Mouse (Mus musculus) CH12.LX (cell line): ENCODE measurements around the gene Ppp1r27. TPM values are rescaled to one million over a fixed set of nuclear protein-coding genes. Genes with fewer than 3 reads are reported as not detected.

Source experiments
- DNase-seq: peaks from one replicate; pipeline ENCODE4 v3.0.0-alpha.2; 2013; ENCODE audit errors: extremely low read depth
- H3K27ac ChIP-seq: 2 replicates; pipeline ENCODE4 v1.5.1; 2012; ENCODE audit warnings: low read depth, mild to moderate bottlenecking, control low read depth, moderate library complexity; ENCODE audit not compliant: insufficient read depth
- H3K27me3 ChIP-seq: replicated peaks from 2 replicates; pipeline ENCODE3; 2012; ENCODE audit warnings: inconsistent platforms
- H3K36me3 ChIP-seq, 2 experiments: replicated peaks in 1 of 2; 2 replicates each; pipeline versions ENCODE3 to v1.6.1; 2012; ENCODE audit warnings: inconsistent platforms in 1 of 2, low read length in 1 of 2, mild to moderate bottlenecking in 1 of 2, mixed read lengths in 1 of 2, moderate library complexity in 1 of 2; ENCODE audit not compliant: control insufficient read depth in 1 of 2, insufficient read depth in 1 of 2
- H3K4me1 ChIP-seq, 2 experiments: 2 replicates each; pipeline ENCODE4 v1.6.1; 2012; ENCODE audit warnings: inconsistent platforms in 1 of 2, moderate library complexity in 1 of 2; ENCODE audit not compliant: insufficient read depth in 2 of 2, control insufficient read depth in 1 of 2
- H3K4me2 ChIP-seq: 2 replicates; pipeline ENCODE4 v1.6.1; 2012; ENCODE audit warnings: low read depth, mild to moderate bottlenecking, control low read depth; ENCODE audit not compliant: poor library complexity, insufficient read depth, severe bottlenecking
- H3K4me3 ChIP-seq, 3 experiments: fragments of 150-350 bp in 1 of 3; sonication (generic) in 1 of 3; replicated peaks in 1 of 3; 2 replicates each; pipeline versions ENCODE3 to v1.5.1; 2011 to 2012; ENCODE audit warnings: low read depth in 2 of 3, low read length in 2 of 3, mild to moderate bottlenecking in 2 of 3, moderate library complexity in 2 of 3, control low read depth in 1 of 3, improper control_type of control experiment in 1 of 3, inconsistent platforms in 1 of 3, mixed read lengths in 1 of 3; ENCODE audit not compliant: poor library complexity in 1 of 3
- H3K79me2 ChIP-seq: replicated peaks from 2 replicates; pipeline ENCODE4 v1.6.1; 2012; ENCODE audit warnings: mild to moderate bottlenecking, moderate library complexity; ENCODE audit not compliant: control insufficient read depth, poor library complexity, insufficient read depth, severe bottlenecking; ENCODE audit errors: extremely low read depth
- H3K9ac ChIP-seq: 2 replicates; pipeline ENCODE4 v1.6.1; 2012; ENCODE audit warnings: low read depth, mild to moderate bottlenecking, control low read depth, moderate library complexity; ENCODE audit not compliant: insufficient read depth
- H3K9me3 ChIP-seq: replicated peaks from 2 replicates; pipeline ENCODE3; 2012; ENCODE audit warnings: low read length, inconsistent platforms, mixed read lengths
- ELF1 ChIP-seq: IDR thresholded peaks from 2 replicates; pipeline ENCODE4 v1.6.1; 2014; ENCODE audit warnings: low read depth, mild to moderate bottlenecking, inconsistent platforms, low read length, improper control_type of control experiment
- HCFC1 ChIP-seq: IDR thresholded peaks from 2 replicates; pipeline ENCODE4 v1.6.1; 2012; ENCODE audit warnings: low read depth, mild to moderate bottlenecking, inconsistent platforms, low read length, improper control_type of control experiment
- JUN ChIP-seq: IDR thresholded peaks from 2 replicates; pipeline ENCODE4 v1.6.1; 2011; ENCODE audit warnings: low read depth, mild to moderate bottlenecking, low read length, improper control_type of control experiment, moderate library complexity; ENCODE audit not compliant: insufficient read depth
- JUND ChIP-seq: conservative IDR thresholded peaks from 2 replicates; pipeline ENCODE4 v1.6.1; 2011; ENCODE audit warnings: low read depth, low read length, improper control_type of control experiment
- MAFK ChIP-seq: IDR thresholded peaks from 2 replicates; pipeline ENCODE4 v1.6.1; 2011; ENCODE audit warnings: low read length, improper control_type of control experiment; ENCODE audit not compliant: insufficient replicate concordance
- MAZ ChIP-seq: IDR thresholded peaks from 2 replicates; pipeline ENCODE4 v1.6.1; 2012; ENCODE audit warnings: low read depth, mild to moderate bottlenecking, inconsistent platforms, low read length, improper control_type of control experiment, moderate library complexity
- MEF2A ChIP-seq: IDR thresholded peaks from 2 replicates; pipeline ENCODE4 v1.6.1; 2014; ENCODE audit warnings: low read depth, mild to moderate bottlenecking, inconsistent platforms, low read length, improper control_type of control experiment, borderline replicate concordance
- POLR2A ChIP-seq: IDR thresholded peaks from 2 replicates; pipeline ENCODE4 v1.6.1; 2011; ENCODE audit warnings: low read depth, mild to moderate bottlenecking, improper control_type of control experiment, low read length
- POLR2AphosphoS2 ChIP-seq: IDR thresholded peaks from 2 replicates; pipeline ENCODE4 v1.6.1; 2011; ENCODE audit warnings: low read depth, low read length, improper control_type of control experiment
- RCOR1 ChIP-seq: conservative IDR thresholded peaks from 2 replicates; pipeline ENCODE4 v1.6.1; 2012; ENCODE audit warnings: low read depth, mild to moderate bottlenecking, inconsistent platforms, low read length, improper control_type of control experiment
- SIN3A ChIP-seq: IDR thresholded peaks from 2 replicates; pipeline ENCODE4 v1.6.1; 2012; ENCODE audit warnings: low read length, improper control_type of control experiment, inconsistent platforms
- TBP ChIP-seq: conservative IDR thresholded peaks from 2 replicates; pipeline ENCODE4 v1.6.1; 2011; ENCODE audit warnings: low read depth, low read length, improper control_type of control experiment
- TCF12 ChIP-seq: IDR thresholded peaks from 2 replicates; pipeline ENCODE4 v1.6.1; 2014; ENCODE audit warnings: low read depth, mild to moderate bottlenecking, inconsistent platforms, low read length, improper control_type of control experiment
- ZKSCAN1 ChIP-seq: IDR thresholded peaks from 2 replicates; pipeline ENCODE4 v1.6.1; 2012; ENCODE audit warnings: low read depth, inconsistent platforms, low read length, improper control_type of control experiment, borderline replicate concordance
- ZNF384 ChIP-seq: IDR thresholded peaks from 2 replicates; pipeline ENCODE4 v1.6.1; 2012; ENCODE audit warnings: low read depth, low read length, improper control_type of control experiment, inconsistent platforms
- dilution Hi-C: fragments of 300-500 bp; cut with MboI; formaldehyde crosslinking; loops from 2 replicates; pipeline ENCODE4 v1.14.3; 2020; ENCODE audit warnings: low sequenced_read_pairs; ENCODE audit not compliant: extremely low pct_unique_long_range_greater_than_20kb, extremely low pct_ligation_motif_present
- in situ Hi-C: fragments of 300-500 bp; cut with MboI; formaldehyde crosslinking; loops from 3 replicates; pipeline ENCODE4 v1.14.3; 2019; ENCODE audit warnings: low sequenced_read_pairs, low pct_ligation_motif_present, low pct_unique_long_range_greater_than_20kb, mixed read lengths
- polyA plus RNA-seq: library from polyadenylated mRNA; unstranded; fragments of >175 nt; gene quantifications from 2 replicates; pipeline ENCODE4 v1.2.1, GENCODE M21; 2012; ENCODE audit warnings: low read depth; ENCODE audit not compliant: insufficient read length
- total RNA-seq, 2 experiments: library from RNA; depleted of rRNA; stranded (reverse); fragments of 300-350 nt in 1 of 2; fragments of >200 nt in 1 of 2; gene quantifications; 2 replicates each; pipeline ENCODE4 v1.2.3; 2012 to 2014

Ppp1r27 gene
- total and polyA plus RNA-seq, 3 experiments, result not detected

DNA sequence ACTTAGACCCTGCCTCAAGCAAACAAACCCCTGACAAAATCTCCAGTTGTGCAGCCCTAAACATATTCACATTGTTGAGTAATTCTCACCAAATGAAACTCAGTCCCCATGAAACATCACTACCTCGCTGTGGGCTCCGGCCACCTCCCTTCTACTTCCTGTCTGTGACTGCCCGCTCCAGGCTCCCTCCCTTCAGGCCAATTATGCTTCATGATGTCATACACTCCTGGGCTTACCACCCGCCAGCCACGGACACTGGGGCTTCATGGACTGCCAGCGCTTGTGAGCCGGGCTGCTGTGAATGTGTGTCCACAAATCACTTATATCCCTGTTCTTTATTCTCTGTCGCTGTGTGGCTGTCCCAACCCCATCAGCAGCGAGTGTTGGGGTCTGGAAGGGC, 31.2 kb downstream of the Ppp1r27 start:
- in situ Hi-C loops (loop anchor here (5.0 kb wide), 1 partner anchor 48 kb away; no protein-coding TSS in a partner anchor), dilution Hi-C loops (no loop called here)
- H3K79me2 ChIP-seq, result no peaks in the 10 kb centered on the region
- peak overlapping the region; percentile 39; the same call in 1 of the 2 replicates for H3K9ac ChIP-seq
- H3K9me3 ChIP-seq, result peaks cover 6% of the 10 kb centered on the region
- no peak for DNase-seq
- peak overlapping the region; percentile 56; the same call in 1 of the 2 replicates for H3K4me2 ChIP-seq
- peak overlapping the region in 1 of 3 experiments; percentile 27 for H3K4me3 ChIP-seq
- no peaks in the 10 kb centered on the region for H3K36me3 ChIP-seq
- no peak overlapping the region for H3K27ac ChIP-seq
- H3K4me1 ChIP-seq, result peaks cover 0 to 18% of the 10 kb centered on the region in 2 experiments; a peak in 2 of 4 replicates
- no peaks in the 10 kb centered on the region for H3K27me3 ChIP-seq
- TF ChIP-seq JUN (peak; percentile 87), TCF12 (peak; percentile 62; the same call in 1 of the 2 replicates), TBP (peak; percentile 79), ELF1 (peak; percentile 80), ZNF384 (no peak), HCFC1 (peak; percentile 16; the same call in 1 of the 2 replicates), POLR2A (peak; percentile 79), POLR2AphosphoS2 (no peak), MEF2A (peak; percentile 98), JUND (0 out of 2 replicates have a peak, but pooled peaks have one; percentile 47)
- TF ChIP-seq, all 38 proteins: peak for 8

DNA sequence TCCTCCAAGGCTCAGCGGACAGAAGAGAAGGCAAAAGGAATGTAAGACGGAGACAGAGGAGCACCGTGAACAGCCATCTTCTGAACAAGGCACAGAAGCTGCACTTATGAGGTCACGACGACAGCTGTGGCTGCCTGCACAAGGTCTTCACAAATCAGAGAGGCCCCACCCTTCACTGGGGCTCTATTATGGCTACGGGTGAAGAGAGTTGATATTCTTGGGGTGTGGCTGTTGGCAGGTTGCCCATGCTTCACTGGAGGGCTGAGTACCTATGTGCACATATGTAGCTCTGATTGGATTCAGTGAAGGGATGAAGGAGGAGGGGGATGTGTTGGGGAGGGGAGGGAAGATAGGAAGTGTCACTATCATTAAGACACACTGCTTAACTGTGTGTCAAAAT, 32.4 kb downstream of the Ppp1r27 start:
- no peak for DNase-seq
- in situ Hi-C loops, result no loop called here
- Histone ChIP-seq H3K4me1 (peaks cover 0 to 18% of the 10 kb centered on the region in 2 experiments; a peak in 2 of 4 replicates), H3K79me2 (no peaks in the 10 kb centered on the region), H3K27me3 (no peaks in the 10 kb centered on the region), H3K4me3 (no peak overlapping the region), H3K9ac (no peak overlapping the region), H3K36me3 (no peaks in the 10 kb centered on the region), H3K27ac (no peak overlapping the region), H3K9me3 (peaks cover 6% of the 10 kb centered on the region), H3K4me2 (no peak overlapping the region)
- TF ChIP-seq MAZ (no peak), ELF1 (no peak), RCOR1 (no peak), ZNF384 (no peak), ZKSCAN1 (no peak), JUND (no peak), SIN3A (no peak), MAFK (no peak)
- dilution Hi-C loops, result no loop called here
